Mouse (Mus musculus): Measurements from ENCODE around the gene Ccdc181. TPM values are rescaled to one million over a fixed set of nuclear protein-coding genes. Genes with fewer than 3 reads are reported as not detected.

The Ccdc181 gene
- total and polyA plus RNA-seq, 3 experiments: 11.0 to 15.8 TPM; not detected in 1

GRCm38 (mm10) chr1:164292040-164292439 is 16.7 kb downstream of the Ccdc181 start:
- H3K4me1 ChIP-seq (ENCODE audit: control insufficient read depth in 1 of 2, insufficient read depth in 2 of 2, low read length in 2 of 2): no peaks in the 10 kb centered on the region
- H3K36me3 ChIP-seq (ENCODE audit: control insufficient read depth in 1 of 2, insufficient read depth in 2 of 2, low read length in 2 of 2): peaks cover 0 to 10% of the 10 kb centered on the region in 2 experiments; a peak in 2 of 4 replicates
- H3K27ac ChIP-seq (ENCODE audit: control insufficient read depth, low read depth, low read length): no peak overlapping the region
- H3K79me2 ChIP-seq (ENCODE audit: control insufficient read depth, insufficient read depth, low read length, poor library complexity): no peaks in the 10 kb centered on the region
- no peaks in the 10 kb centered on the region for H3K27me3 ChIP-seq (ENCODE audit: control insufficient read depth in 1 of 2, insufficient read depth in 2 of 2, low read length in 2 of 2)
- no peak overlapping the region for H3K9ac ChIP-seq (ENCODE audit: control insufficient read depth, low read depth, low read length, poor library complexity, severe bottlenecking)
- TF ChIP-seq TCF12 (IDR thresholded peaks at IDR 0.05; ENCODE audit: low read depth, low read length) (no peak), GATA1 (IDR thresholded peaks at IDR 0.05; ENCODE audit: low read depth, low read length) (no peak), CHD1 (IDR thresholded peaks at IDR 0.05; ENCODE audit: low read depth, low read length) (no peak), TAL1 (IDR thresholded peaks at IDR 0.05; ENCODE audit: low read length) (no peak), POLR2AphosphoS5 (IDR thresholded peaks at IDR 0.05; ENCODE audit: borderline replicate concordance, low read depth, low read length) (no peak), MEF2A (IDR thresholded peaks at IDR 0.05; ENCODE audit: extremely low read depth, insufficient replicate concordance, low read depth, low read length, poor library complexity, severe bottlenecking) (no peak), POLR2A (IDR thresholded peaks at IDR 0.05; ENCODE audit: control insufficient read depth in 1 of 2, insufficient read depth in 1 of 2, low read depth in 1 of 2, low read length in 2 of 2, poor library complexity in 1 of 2) (no peak), CTCF (IDR thresholded peaks at IDR 0.05 in 2 of 3, conservative IDR thresholded peaks at IDR 0.05 in 1 of 3; ENCODE audit: control insufficient read depth in 1 of 3, insufficient read depth in 1 of 3, low read depth in 2 of 3, low read length in 3 of 3, poor library complexity in 1 of 3, severe bottlenecking in 1 of 3) (no peak), MXI1 (IDR thresholded peaks at IDR 0.05; ENCODE audit: low read depth, low read length) (no peak)
- no peak overlapping the region for H3K4me3 ChIP-seq (ENCODE audit: control insufficient read depth in 1 of 2, insufficient read depth in 1 of 2, low read depth in 2 of 2, low read length in 2 of 2)
- H3K9me3 ChIP-seq (replicated peaks; ENCODE audit: insufficient read depth, low read length): no peaks in the 10 kb centered on the region
- no peak for DNase-seq (ENCODE audit: low read depth, low spot score)

DNA sequence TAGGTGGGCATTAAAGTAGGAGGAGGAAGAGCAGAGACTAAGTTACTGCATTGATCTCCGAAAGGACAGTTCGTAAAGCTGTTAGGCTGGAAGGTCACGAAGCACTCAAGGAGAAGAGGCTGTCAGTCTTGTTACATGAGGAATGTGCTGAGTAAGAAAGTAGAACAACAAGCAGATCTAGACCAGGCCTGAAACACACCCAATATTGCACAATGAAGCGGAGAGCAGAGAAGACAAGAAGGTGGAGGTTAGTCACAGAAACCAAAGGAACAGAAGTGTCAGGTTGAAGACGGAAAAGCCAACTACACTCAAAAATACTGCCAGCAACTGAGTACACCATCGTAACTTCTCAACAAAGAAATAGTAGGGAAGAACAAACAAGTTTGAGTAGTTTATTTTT is 18.7 kb downstream of the Ccdc181 start:
- no peak overlapping the region for H3K9ac ChIP-seq (ENCODE audit: control insufficient read depth, low read depth, low read length, poor library complexity, severe bottlenecking)
- H3K4me1 ChIP-seq (ENCODE audit: control insufficient read depth in 1 of 2, insufficient read depth in 2 of 2, low read length in 2 of 2): peaks cover 0 to 4% of the 10 kb centered on the region in 2 experiments; a peak in 1 of 4 replicates
- no peak for DNase-seq (ENCODE audit: low read depth, low spot score)
- no peaks in the 10 kb centered on the region for H3K9me3 ChIP-seq (replicated peaks; ENCODE audit: insufficient read depth, low read length)
- TF ChIP-seq CHD2 (IDR thresholded peaks at IDR 0.05; ENCODE audit: low read length) (no peak), MXI1 (IDR thresholded peaks at IDR 0.05; ENCODE audit: low read depth, low read length) (no peak), POLR2AphosphoS5 (IDR thresholded peaks at IDR 0.05; ENCODE audit: borderline replicate concordance, low read depth, low read length) (no peak)
- no peak overlapping the region for H3K27ac ChIP-seq (ENCODE audit: control insufficient read depth, low read depth, low read length)
- H3K27me3 ChIP-seq (ENCODE audit: control insufficient read depth in 1 of 2, insufficient read depth in 2 of 2, low read length in 2 of 2): no peaks in the 10 kb centered on the region
- no peak overlapping the region for H3K4me3 ChIP-seq (ENCODE audit: control insufficient read depth in 1 of 2, insufficient read depth in 1 of 2, low read depth in 2 of 2, low read length in 2 of 2)
- H3K36me3 ChIP-seq (ENCODE audit: control insufficient read depth in 1 of 2, insufficient read depth in 2 of 2, low read length in 2 of 2): peaks cover 3 to 15% of the 10 kb centered on the region in 2 experiments
- H3K79me2 ChIP-seq (ENCODE audit: control insufficient read depth, insufficient read depth, low read length, poor library complexity): no peaks in the 10 kb centered on the region

DNA sequence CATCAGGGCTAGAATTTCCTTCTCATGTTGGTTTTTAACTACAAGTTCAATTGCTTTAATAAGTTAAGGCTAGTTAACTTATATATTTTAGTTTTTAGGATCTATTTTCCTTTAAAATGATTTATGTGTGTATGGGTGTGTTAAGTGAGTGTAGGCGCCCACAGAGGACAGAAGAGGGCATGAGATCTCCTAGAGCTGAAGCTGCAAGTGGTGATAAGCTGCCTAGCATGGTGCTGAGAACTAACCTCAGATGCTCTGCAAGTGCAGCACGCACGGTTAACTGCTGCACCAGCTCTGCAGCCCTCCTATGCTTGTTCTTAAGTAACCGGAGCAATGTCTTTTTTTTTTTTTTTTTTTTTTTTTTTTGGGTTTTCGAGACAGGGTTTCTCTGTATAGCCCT is 21.1 kb downstream of the Ccdc181 start:
- DNase-seq (ENCODE audit: low read depth, low spot score): no peak
- Histone ChIP-seq H3K27me3 (ENCODE audit: control insufficient read depth in 1 of 2, insufficient read depth in 2 of 2, low read length in 2 of 2) (no peaks in the 10 kb centered on the region), H3K79me2 (ENCODE audit: control insufficient read depth, insufficient read depth, low read length, poor library complexity) (no peaks in the 10 kb centered on the region), H3K4me3 (ENCODE audit: control insufficient read depth in 1 of 2, insufficient read depth in 1 of 2, low read depth in 2 of 2, low read length in 2 of 2) (no peak overlapping the region), H3K4me1 (ENCODE audit: control insufficient read depth in 1 of 2, insufficient read depth in 2 of 2, low read length in 2 of 2) (peaks cover 0 to 4% of the 10 kb centered on the region in 2 experiments; a peak in 1 of 4 replicates), H3K27ac (ENCODE audit: control insufficient read depth, low read depth, low read length) (no peak overlapping the region), H3K9ac (ENCODE audit: control insufficient read depth, low read depth, low read length, poor library complexity, severe bottlenecking) (no peak overlapping the region), H3K36me3 (ENCODE audit: control insufficient read depth in 1 of 2, insufficient read depth in 2 of 2, low read length in 2 of 2) (peaks cover 3 to 24% of the 10 kb centered on the region in 2 experiments), H3K9me3 (replicated peaks; ENCODE audit: insufficient read depth, low read length) (no peaks in the 10 kb centered on the region)
- TF ChIP-seq E2F4 (IDR thresholded peaks at IDR 0.05; ENCODE audit: borderline replicate concordance, low read depth, low read length) (no peak), MYC (IDR thresholded peaks at IDR 0.05; ENCODE audit: low read depth, low read length) (no peak), MAX (IDR thresholded peaks at IDR 0.05; ENCODE audit: low read length) (no peak), ZKSCAN1 (IDR thresholded peaks at IDR 0.05; ENCODE audit: low read depth, low read length) (no peak), MXI1 (IDR thresholded peaks at IDR 0.05; ENCODE audit: low read depth, low read length) (no peak), POLR2AphosphoS2 (IDR thresholded peaks at IDR 0.05; ENCODE audit: low read length) (no peak), GABPA (IDR thresholded peaks at IDR 0.05; ENCODE audit: low read depth, low read length) (no peak), HCFC1 (IDR thresholded peaks at IDR 0.05; ENCODE audit: low read depth, low read length) (no peak), CHD2 (IDR thresholded peaks at IDR 0.05; ENCODE audit: low read length) (no peak), EP300 (IDR thresholded peaks at IDR 0.05; ENCODE audit: low read depth in 1 of 2, low read length in 2 of 2) (no peak), GATA1 (IDR thresholded peaks at IDR 0.05; ENCODE audit: low read depth, low read length) (no peak), CHD1 (IDR thresholded peaks at IDR 0.05; ENCODE audit: low read depth, low read length) (no peak), POLR2A (IDR thresholded peaks at IDR 0.05; ENCODE audit: control insufficient read depth in 1 of 2, insufficient read depth in 1 of 2, low read depth in 1 of 2, low read length in 2 of 2, poor library complexity in 1 of 2) (no peak), USF1 (IDR thresholded peaks at IDR 0.05; ENCODE audit: low read depth, low read length) (no peak), USF2 (IDR thresholded peaks at IDR 0.05; ENCODE audit: borderline replicate concordance in 1 of 2, insufficient read depth in 1 of 2, low read depth in 1 of 2, low read length in 2 of 2) (no peak), RCOR1 (IDR thresholded peaks at IDR 0.05; ENCODE audit: low read depth, low read length) (no peak)

Data from MEL (cell line).